Mouse (Mus musculus) lung, postnatal 0 days (tissue): ENCODE measurements at regions not wholly inside any gene's neighbourhood (a gene's known extent, or its start where the extent isn't known, plus 50 kb on each side); places are given as distances from the start of the nearest gene placed in this dataset.

Source experiments
- ATAC-seq: fragments of 200-750 bp; cut with Nextera tagmentation; 2 replicates; pipeline ENCODE4 v1.8.0; 2017; ENCODE audit warnings: moderate library complexity
- DNase-seq: peaks from one replicate; pipeline ENCODE4 v3.0.0-alpha.2; 2016; ENCODE audit warnings: low spot score
- H3K27ac ChIP-seq: fragments of 300-500 bp; sonication (generic); 2 replicates; pipeline ENCODE4 v1.5.1; 2014; ENCODE audit warnings: antibody characterized with exemption, mild to moderate bottlenecking, low read length, mixed read lengths
- H3K27me3 ChIP-seq: fragments of 300-500 bp; sonication (generic); replicated peaks from 2 replicates; pipeline ENCODE4 v1.6.1; 2014; ENCODE audit warnings: low read length, mixed read lengths; ENCODE audit not compliant: insufficient read depth
- H3K36me3 ChIP-seq: fragments of 300-500 bp; sonication (generic); 2 replicates; pipeline ENCODE4 v1.6.1; 2014; ENCODE audit warnings: low read length, mixed read lengths; ENCODE audit not compliant: insufficient read depth
- H3K4me1 ChIP-seq: fragments of 300-500 bp; sonication (generic); 2 replicates; pipeline ENCODE4 v1.6.1; 2014; ENCODE audit warnings: antibody characterized with exemption, low read depth, low read length, mixed read lengths; ENCODE audit not compliant: insufficient read depth
- H3K4me2 ChIP-seq: fragments of 300-500 bp; sonication (generic); replicated peaks from 2 replicates; pipeline ENCODE4 v1.6.1; 2014; ENCODE audit warnings: low read depth, mild to moderate bottlenecking, low read length, moderate library complexity, mixed read lengths
- H3K4me3 ChIP-seq: fragments of 300-500 bp; sonication (generic); 2 replicates; pipeline ENCODE4 v1.5.1; 2014; ENCODE audit warnings: low read depth, low read length
- H3K9ac ChIP-seq: fragments of 300-500 bp; sonication (generic); replicated peaks from 2 replicates; pipeline ENCODE4 v1.6.1; 2014; ENCODE audit warnings: low read depth, mild to moderate bottlenecking
- H3K9me3 ChIP-seq: fragments of 300-500 bp; sonication (generic); 2 replicates; pipeline ENCODE4 v1.6.1; 2016; ENCODE audit warnings: low read length, mixed read lengths
- CTCF ChIP-seq: IDR thresholded peaks from 2 replicates; pipeline ENCODE4 v1.5.1; 2016; ENCODE audit warnings: antibody characterized with exemption, mild to moderate bottlenecking
- EP300 ChIP-seq: IDR thresholded peaks from 2 replicates; pipeline ENCODE4 v1.6.1; 2016; ENCODE audit warnings: antibody characterized with exemption, mild to moderate bottlenecking, control low read depth
- WGBS: fragments of 180-500 bp; shearing (Covaris S2); extraction: QIAGEN DNeasy Blood & Tissue Kit; methylation state at CpG from one replicate; pipeline ENCODE4 v1.1.7; 2014; 5-methylcytosine and 5-hydroxymethylcytosine counted together

DNA sequence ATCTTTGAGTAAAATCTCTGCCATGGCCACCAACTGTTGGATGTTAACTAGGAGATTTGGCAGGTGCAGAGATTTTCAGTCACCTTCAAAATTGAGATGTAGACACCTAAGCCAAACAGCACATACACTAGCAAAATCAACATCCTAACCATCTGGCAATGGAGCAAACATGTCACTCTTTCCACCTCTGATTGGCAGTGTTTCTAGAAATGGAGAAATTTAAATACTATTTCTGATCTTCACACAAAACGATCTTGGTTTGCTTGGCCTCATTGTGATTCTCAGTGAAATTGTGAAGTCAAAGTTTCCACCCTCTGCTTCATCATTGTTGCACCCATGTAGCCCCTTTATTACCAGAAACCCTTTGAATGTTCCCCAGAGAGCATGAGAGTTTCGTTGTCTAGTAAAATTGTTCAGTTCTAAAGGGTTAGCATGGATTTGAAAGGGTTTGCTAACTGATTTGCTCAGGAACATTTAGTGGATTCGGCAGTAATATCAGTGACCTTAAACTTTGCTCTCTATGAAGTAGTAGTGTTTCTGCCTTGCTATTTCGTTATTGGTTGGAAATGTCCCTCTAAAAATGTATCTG lies 854.1 kb downstream of the Stpg2 start:
- no peaks in the 10 kb centered on the region for H3K9me3 ChIP-seq
- no peaks in the 10 kb centered on the region for H3K27me3 ChIP-seq
- H3K27ac ChIP-seq: no peak overlapping the region
- 66% methylated on average over 4 of the region's 4 CpGs for WGBS
- TF ChIP-seq CTCF (no peak), EP300 (no peak)
- H3K4me1 ChIP-seq: no peaks in the 10 kb centered on the region
- no peak overlapping the region for H3K9ac ChIP-seq
- H3K4me2 ChIP-seq: no peak overlapping the region
- DNase-seq: no peak
- H3K36me3 ChIP-seq: no peaks in the 10 kb centered on the region
- H3K4me3 ChIP-seq: no peak overlapping the region
- ATAC-seq: no peak

DNA sequence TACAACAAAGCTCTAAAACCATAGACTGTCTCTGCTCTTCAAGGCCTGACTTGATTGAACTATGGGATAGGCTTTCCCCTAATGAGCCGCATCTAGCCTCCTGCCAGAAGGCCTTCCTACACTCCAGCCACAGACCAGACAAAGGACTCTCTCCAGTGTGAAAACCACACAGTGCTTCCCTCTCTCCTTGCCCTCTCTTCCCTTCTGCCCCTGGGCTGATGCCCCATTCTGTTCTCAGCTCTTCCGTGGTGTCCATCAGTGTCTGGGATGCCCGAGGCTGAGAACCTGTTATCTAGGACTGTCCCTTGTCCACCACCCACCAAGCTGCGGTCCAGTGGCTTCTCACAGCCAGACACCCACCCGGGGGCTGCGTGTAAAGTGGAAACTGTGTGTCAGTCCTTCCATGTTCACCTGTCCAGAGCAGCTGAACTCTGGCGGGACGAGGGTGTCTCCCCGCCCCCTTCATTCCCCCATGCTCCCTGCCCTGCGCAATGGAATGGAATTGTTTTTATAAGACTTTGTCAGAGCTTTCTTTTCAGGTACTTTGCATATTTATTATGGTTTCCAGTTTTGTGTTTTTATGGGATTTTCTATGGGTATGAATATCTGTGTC lies 856.4 kb downstream of the Stpg2 start:
- no peaks in the 10 kb centered on the region for H3K36me3 ChIP-seq
- ATAC-seq (no peak), DNase-seq (no peak)
- no peaks in the 10 kb centered on the region for H3K4me1 ChIP-seq
- no peak overlapping the region for H3K4me2 ChIP-seq
- no peaks in the 10 kb centered on the region for H3K9me3 ChIP-seq
- TF ChIP-seq EP300 (no peak), CTCF (no peak)
- H3K4me3 ChIP-seq: no peak overlapping the region
- WGBS: 92% methylated on average over 10 of the region's 10 CpGs
- no peaks in the 10 kb centered on the region for H3K27me3 ChIP-seq
- H3K27ac ChIP-seq: no peak overlapping the region
- H3K9ac ChIP-seq: no peak overlapping the region

DNA sequence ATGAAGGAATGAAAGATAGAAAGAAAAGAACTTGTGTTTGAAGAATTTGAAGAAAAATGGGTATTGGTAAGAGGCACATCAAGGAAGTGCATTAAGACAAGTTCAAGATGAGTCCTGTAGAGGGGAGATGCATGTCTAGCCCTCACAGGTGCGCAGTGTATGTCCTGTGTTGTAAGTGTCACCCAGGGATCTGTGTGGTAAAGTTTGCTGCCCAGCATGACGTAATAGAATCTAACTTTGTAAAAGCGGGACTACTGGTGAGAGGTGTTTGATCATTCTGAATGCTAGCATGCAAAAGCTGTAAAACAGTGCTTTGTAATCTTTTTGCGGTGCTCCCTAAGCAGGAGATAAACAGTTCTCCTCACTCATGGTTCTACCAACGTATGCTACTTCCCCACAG lies 857.4 kb downstream of the Stpg2 start:
- TF ChIP-seq EP300 (no peak), CTCF (no peak)
- DNase-seq (no peak), ATAC-seq (no peak)
- H3K27me3 ChIP-seq: no peaks in the 10 kb centered on the region
- no peaks in the 10 kb centered on the region for H3K36me3 ChIP-seq
- no peaks in the 10 kb centered on the region for H3K4me1 ChIP-seq
- H3K27ac ChIP-seq: no peak overlapping the region
- no peaks in the 10 kb centered on the region for H3K9me3 ChIP-seq
- no peak overlapping the region for H3K9ac ChIP-seq
- no peak overlapping the region for H3K4me2 ChIP-seq
- WGBS: 75% methylated on average over 5 of the region's 5 CpGs
- H3K4me3 ChIP-seq: no peak overlapping the region

DNA sequence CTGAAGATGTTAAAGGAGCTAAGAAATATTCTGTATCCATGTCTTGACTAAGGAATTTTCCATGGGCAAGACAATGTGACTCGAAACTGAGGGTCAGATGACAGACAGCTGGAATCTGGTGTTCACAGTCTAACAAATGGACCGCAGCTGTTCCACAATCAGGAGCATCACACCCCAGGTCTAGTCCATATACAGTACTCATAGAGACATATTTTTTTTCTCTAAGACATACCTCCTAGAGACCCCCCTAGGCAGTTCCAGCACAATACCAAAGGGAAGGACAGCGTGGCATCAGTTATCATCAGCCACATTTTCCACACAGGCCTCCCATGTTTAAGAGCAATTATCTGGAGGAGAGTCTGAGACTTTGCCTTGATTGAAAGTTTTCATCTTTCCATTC lies 878.8 kb downstream of the Stpg2 start:
- ATAC-seq (no peak), DNase-seq (no peak)
- Histone ChIP-seq H3K9me3 (no peaks in the 10 kb centered on the region), H3K9ac (no peak overlapping the region), H3K4me1 (no peaks in the 10 kb centered on the region), H3K27ac (no peak overlapping the region), H3K4me3 (no peak overlapping the region), H3K36me3 (no peaks in the 10 kb centered on the region), H3K27me3 (no peaks in the 10 kb centered on the region), H3K4me2 (no peak overlapping the region)
- WGBS: 71% methylated on average over 3 of the region's 3 CpGs
- TF ChIP-seq CTCF: no peak
- no peak for TF ChIP-seq EP300

DNA sequence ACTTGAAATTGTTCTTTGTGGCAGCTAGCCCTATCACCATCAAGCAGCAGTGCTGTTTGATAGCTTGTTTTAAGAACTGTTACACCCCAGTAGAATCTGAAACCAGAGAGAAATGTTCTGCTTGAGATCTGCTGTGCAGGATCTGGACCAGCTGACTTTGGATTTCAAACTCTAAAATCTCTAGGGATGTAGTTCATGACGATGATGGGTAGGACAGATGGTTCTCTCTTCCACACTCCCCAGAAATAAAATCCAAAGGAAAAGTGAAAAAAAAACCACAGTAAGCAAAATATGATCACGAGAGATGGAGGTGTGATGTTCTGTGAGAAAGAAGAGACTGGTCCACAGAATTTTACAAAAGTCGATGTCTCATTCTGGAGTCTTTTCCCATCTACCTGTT lies 879.9 kb downstream of the Stpg2 start:
- ATAC-seq: no peak
- WGBS: 74% methylated on average over 3 of the region's 3 CpGs
- Histone ChIP-seq H3K4me2 (no peak overlapping the region), H3K9me3 (no peaks in the 10 kb centered on the region), H3K4me3 (no peak overlapping the region), H3K27ac (no peak overlapping the region), H3K27me3 (no peaks in the 10 kb centered on the region), H3K36me3 (no peaks in the 10 kb centered on the region), H3K9ac (no peak overlapping the region), H3K4me1 (no peaks in the 10 kb centered on the region)
- DNase-seq: no peak
- TF ChIP-seq CTCF (no peak), EP300 (no peak)

DNA sequence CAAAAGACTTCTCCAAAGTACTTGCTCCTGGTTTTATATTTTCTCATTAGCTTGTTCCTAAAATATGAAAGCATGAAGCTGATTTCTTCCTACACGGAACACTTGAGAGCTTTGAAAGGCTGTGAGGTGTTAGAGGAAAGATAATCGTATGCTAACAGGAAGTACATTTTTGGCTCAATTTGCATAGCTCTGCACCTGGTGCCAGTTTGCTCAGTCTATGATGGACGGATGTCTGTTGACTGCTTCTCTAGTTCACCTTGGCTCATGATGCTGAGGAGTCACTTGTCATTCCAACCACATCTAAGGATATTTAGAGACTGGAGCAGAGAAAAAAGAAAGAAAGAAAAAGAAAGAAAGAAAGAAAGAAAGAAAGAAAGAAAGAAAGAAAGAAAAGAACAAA lies 882.5 kb downstream of the Stpg2 start:
- Histone ChIP-seq H3K9ac (no peak overlapping the region), H3K4me1 (no peaks in the 10 kb centered on the region), H3K9me3 (no peaks in the 10 kb centered on the region), H3K4me3 (no peak overlapping the region), H3K27me3 (no peaks in the 10 kb centered on the region), H3K27ac (no peak overlapping the region), H3K36me3 (no peaks in the 10 kb centered on the region), H3K4me2 (no peak overlapping the region)
- ATAC-seq (no peak), DNase-seq (no peak)
- TF ChIP-seq EP300: no peak
- no peak for TF ChIP-seq CTCF
- WGBS: 56% methylated on average over 3 of the region's 3 CpGs

DNA sequence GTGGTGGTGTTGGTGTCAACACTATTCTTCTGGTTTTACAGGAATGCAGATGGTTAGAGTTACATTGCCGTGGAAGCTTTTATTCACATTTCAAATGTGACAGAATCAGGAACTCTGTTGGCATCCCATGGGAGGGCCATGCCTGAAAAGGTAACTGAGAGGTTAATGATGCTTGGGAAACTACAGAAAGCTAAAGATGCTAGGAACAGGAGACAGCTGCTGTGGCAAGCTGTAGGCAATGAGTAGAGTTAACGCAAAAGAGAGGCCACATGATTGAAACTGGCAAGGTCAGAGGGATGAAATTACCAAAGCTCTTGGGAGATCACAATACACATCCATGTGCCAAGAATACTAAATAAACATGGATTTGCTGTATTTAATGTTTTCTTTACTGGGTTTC lies 886.4 kb downstream of the Stpg2 start:
- Histone ChIP-seq H3K27me3 (no peaks in the 10 kb centered on the region), H3K4me3 (no peak overlapping the region), H3K9ac (no peak overlapping the region), H3K4me2 (no peak overlapping the region), H3K9me3 (no peaks in the 10 kb centered on the region), H3K4me1 (no peaks in the 10 kb centered on the region), H3K36me3 (no peaks in the 10 kb centered on the region), H3K27ac (no peak overlapping the region)
- no peak for ATAC-seq
- WGBS: 57% methylated on average over 2 of the region's 2 CpGs
- no peak for DNase-seq
- no peak for TF ChIP-seq EP300
- TF ChIP-seq CTCF: no peak
